Mouse (Mus musculus) neural tube, embryonic 15.5 days (tissue): ENCODE results near the gene Hacd3. TPM values are rescaled to one million over a fixed set of nuclear protein-coding genes. Genes with fewer than 3 reads are reported as not detected.
A peak's percentile ranks its signal among the peaks of the same experiment; 100 is the strongest.
"Not testable (repeated sequence)": the region's sequence is repeated elsewhere in the genome, so short reads cannot be mapped to it uniquely, and the experiment has no call there.

Experiments used
- ATAC-seq: fragments of 200-750 bp; cut with Nextera tagmentation; 2 replicates; pipeline ENCODE4 v1.8.0; 2017; ENCODE audit warnings: mild to moderate bottlenecking, moderate TSS enrichment, moderate library complexity; ENCODE audit not compliant: low FRiP score
- H3K27ac ChIP-seq: fragments of 300-500 bp; sonication (generic); replicated peaks from 2 replicates; pipeline ENCODE4 v1.5.1; 2015; ENCODE audit warnings: mild to moderate bottlenecking, inconsistent platforms
- H3K27me3 ChIP-seq: fragments of 300-500 bp; sonication (generic); replicated peaks from 2 replicates; pipeline ENCODE4 v1.6.1; 2015; ENCODE audit warnings: inconsistent platforms
- H3K36me3 ChIP-seq: fragments of 300-500 bp; sonication (generic); 2 replicates; pipeline ENCODE4 v1.6.1; 2015; ENCODE audit warnings: inconsistent platforms
- H3K4me1 ChIP-seq: fragments of 300-500 bp; sonication (generic); 2 replicates; pipeline ENCODE4 v1.6.1; 2015; ENCODE audit warnings: inconsistent platforms
- H3K4me2 ChIP-seq: fragments of 300-500 bp; sonication (generic); 2 replicates; pipeline ENCODE4 v1.6.1; 2015; ENCODE audit warnings: inconsistent platforms, mild to moderate bottlenecking, moderate library complexity
- H3K4me3 ChIP-seq: fragments of 300-500 bp; sonication (generic); replicated peaks from 2 replicates; pipeline ENCODE4 v1.5.1; 2015; ENCODE audit warnings: mild to moderate bottlenecking, inconsistent platforms
- H3K9ac ChIP-seq: fragments of 300-500 bp; sonication (generic); replicated peaks from 2 replicates; pipeline ENCODE4 v1.6.1; 2015; ENCODE audit warnings: mild to moderate bottlenecking, inconsistent platforms
- H3K9me3 ChIP-seq: fragments of 300-500 bp; sonication (generic); replicated peaks from 2 replicates; pipeline ENCODE4 v1.6.1; 2016; ENCODE audit warnings: inconsistent platforms
- WGBS: fragments of 180-500 bp; shearing (Covaris S2); methylation state at CpG from one replicate; pipeline ENCODE4 v1.1.7; 2015; ENCODE audit warnings: mixed read lengths; 5-methylcytosine and 5-hydroxymethylcytosine counted together
- polyA plus RNA-seq: library from polyadenylated mRNA; unstranded; fragments of >200 nt; fragmentation: Nextera tagmentation; extraction: Ambion mirVana; gene quantifications from 2 replicates; pipeline ENCODE4 v1.2.1, GENCODE M21; 2015

The Hacd3 gene
- polyA plus RNA-seq, 1 experiment from 2014 or later = 238 TPM

DNA sequence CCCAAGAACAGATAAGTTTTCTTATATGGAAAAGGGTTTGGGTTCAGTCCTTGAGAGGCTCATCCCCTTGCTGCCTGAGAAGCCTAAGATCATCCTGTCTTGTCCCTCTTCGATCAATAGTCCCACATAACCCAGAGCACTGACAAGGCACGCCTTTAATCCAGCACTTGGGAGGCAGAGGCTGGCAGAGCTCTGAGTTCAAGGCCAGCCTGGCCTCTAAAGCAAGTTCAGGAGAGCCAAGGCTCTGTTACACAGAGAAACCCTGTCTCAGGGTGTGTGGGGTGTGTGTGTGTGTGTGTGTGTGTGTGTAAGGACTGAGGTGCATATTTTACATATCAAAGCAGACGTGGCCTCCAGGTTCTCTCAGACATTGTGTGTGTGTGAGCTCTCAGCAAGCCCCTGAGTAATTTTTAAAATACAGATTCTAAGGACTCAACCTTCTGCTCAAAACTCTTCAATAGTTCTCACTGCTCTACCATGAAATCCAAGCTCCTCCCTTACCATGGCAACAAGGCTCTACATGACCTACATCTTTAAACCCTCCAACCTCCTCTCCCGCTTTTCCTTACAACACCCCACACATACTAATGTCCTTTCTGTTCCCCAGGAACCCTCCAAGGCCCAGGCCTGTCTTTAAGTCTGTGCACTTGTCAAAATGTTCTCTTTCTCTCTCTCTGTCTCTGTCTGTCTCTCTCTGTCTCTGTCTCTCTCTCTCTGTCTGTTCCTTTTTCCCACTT, 5.1 kb downstream of the Hacd3 start:
- H3K9me3 ChIP-seq = no peaks in the 10 kb centered on the region
- H3K4me3 ChIP-seq = no peak overlapping the region
- H3K36me3 ChIP-seq = no peaks in the 10 kb centered on the region
- H3K27ac ChIP-seq = peak overlapping the region; percentile 69
- 57% methylated on average over 4 of the region's 4 CpGs for WGBS
- H3K27me3 ChIP-seq = no peaks in the 10 kb centered on the region
- peak overlapping the region; percentile 15; the same call in 1 of the 2 replicates for H3K4me2 ChIP-seq
- H3K9ac ChIP-seq = peak overlapping the region; percentile 10; the same call in 1 of the 2 replicates
- peaks cover 57% of the 10 kb centered on the region for H3K4me1 ChIP-seq
- ATAC-seq = no peak

DNA sequence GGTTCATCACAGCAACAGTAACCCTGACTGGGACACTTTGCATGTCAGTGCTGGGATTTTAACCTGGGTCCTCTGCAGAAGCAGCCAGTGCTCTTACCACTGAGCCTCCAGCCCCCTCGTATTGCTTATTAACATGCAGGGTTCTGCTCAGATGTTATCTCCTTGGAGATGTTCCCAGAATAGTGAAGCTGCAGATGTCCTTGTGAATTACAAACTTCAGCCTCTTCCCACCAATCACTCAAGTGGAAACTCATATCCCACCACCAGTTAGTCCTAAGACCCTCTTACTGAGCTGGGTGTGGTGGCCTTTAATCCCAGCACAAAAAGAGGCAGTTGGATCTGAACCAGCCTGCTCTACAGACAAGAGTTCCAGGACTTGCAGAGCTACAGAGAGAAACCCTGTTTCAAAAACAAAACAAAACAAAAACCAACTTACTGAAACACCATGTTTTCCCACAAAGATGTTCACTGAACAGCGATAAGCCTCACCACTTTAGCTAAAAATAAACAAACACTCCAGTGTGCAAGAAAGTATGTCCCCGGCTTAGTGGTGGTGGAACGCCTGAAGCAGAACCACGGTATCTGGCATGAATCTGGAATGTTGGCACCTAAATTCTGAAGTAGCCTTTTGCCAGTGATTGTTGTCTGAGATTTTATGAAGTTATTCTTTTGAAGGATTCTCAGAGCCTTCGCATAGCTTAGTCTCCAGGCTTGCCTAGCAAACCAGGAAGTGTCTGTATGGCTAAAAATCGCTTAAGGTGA, 5.9 kb downstream of the Hacd3 start:
- H3K9me3 ChIP-seq = no peaks in the 10 kb centered on the region
- 77% methylated on average over 7 of the region's 7 CpGs for WGBS
- H3K27me3 ChIP-seq = no peaks in the 10 kb centered on the region
- no peaks in the 10 kb centered on the region for H3K36me3 ChIP-seq
- no peak overlapping the region; the same call in 1 of the 2 replicates for H3K9ac ChIP-seq
- no peak overlapping the region for H3K4me2 ChIP-seq
- H3K4me1 ChIP-seq = peaks cover 57% of the 10 kb centered on the region
- H3K27ac ChIP-seq = peak overlapping the region; percentile 69; the same call in 1 of the 2 replicates
- ATAC-seq = no peak
- no peak overlapping the region for H3K4me3 ChIP-seq

DNA sequence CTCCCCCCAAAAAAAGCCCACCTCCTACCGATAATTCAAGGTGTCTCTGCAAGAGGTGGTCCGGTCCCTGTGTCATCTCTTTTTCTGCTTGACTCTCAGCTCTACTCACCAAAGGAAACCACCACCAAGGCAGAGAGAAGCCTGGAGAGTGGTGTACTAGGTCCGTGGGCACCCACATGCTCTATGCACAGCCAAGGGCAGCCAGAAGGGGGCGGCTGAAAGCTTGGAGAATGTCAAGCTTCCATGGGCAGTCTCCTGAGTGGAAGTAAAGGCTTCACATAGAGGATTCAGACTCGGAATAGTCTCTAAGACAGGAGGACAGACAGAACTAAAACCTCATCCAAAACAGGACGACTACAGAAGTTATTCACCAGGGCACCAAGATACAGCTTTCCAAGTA, 10.2 kb downstream of the Hacd3 start:
- Histone ChIP-seq H3K27ac (no peak overlapping the region), H3K27me3 (no peaks in the 10 kb centered on the region), H3K4me2 (no peak overlapping the region), H3K9ac (no peak overlapping the region), H3K4me3 (no peak overlapping the region), H3K36me3 (peaks cover 19% of the 10 kb centered on the region), H3K4me1 (peaks cover 13% of the 10 kb centered on the region), H3K9me3 (no peaks in the 10 kb centered on the region)
- ATAC-seq = no peak
- WGBS = 61% methylated on average over 6 of the region's 6 CpGs

DNA sequence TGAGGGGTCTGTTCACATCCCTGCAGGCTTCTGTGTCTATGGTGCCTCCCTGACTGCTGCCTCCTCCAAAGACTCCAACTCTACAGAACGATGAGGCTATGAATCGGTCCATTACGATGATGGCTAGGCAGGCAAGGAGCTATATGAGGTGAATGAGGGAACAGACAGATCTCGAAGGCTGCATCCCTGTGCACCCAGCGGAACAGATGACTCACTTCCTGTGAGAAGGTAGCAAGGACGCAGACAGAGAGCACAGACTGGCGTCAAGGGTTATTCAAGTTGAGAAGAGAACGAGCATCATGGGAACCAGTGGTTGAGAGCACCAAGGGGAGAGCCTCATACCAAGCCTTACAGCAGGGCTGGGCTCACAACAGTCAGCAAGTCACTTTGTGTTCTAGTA, 10.9 kb downstream of the Hacd3 start:
- Histone ChIP-seq H3K9me3 (no peaks in the 10 kb centered on the region), H3K36me3 (peaks cover 25% of the 10 kb centered on the region), H3K4me1 (peaks cover 7% of the 10 kb centered on the region; the same call in 1 of the 2 replicates), H3K4me2 (no peak overlapping the region), H3K27ac (no peak overlapping the region), H3K27me3 (no peaks in the 10 kb centered on the region), H3K4me3 (no peak overlapping the region), H3K9ac (no peak overlapping the region)
- ATAC-seq = no peak
- 73% methylated on average over 8 of the region's 8 CpGs for WGBS

DNA sequence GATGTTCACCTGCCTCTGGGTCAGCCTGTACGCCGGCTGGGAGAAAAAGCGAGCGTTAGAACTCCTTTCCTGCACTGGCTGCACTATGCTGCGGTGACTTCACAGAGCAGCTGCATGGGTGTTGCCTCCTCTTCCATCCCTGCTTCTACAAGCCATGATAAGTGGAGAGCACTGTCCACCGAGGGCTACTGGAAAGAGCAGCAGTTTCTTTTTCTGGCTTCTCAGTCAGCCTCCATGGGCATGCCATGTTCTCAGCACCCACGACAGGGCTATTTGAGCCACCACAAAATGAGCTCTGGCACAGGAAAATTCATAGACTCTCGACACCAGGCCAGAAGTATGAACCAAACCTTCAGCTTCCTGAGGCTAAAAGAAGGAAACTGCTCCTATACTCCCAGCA, 15.8 kb downstream of the Hacd3 start:
- Histone ChIP-seq H3K27ac (no peak overlapping the region), H3K36me3 (peaks cover 60% of the 10 kb centered on the region), H3K4me2 (no peak overlapping the region), H3K9me3 (no peaks in the 10 kb centered on the region), H3K4me3 (no peak overlapping the region), H3K9ac (no peak overlapping the region), H3K27me3 (no peaks in the 10 kb centered on the region), H3K4me1 (no peaks in the 10 kb centered on the region)
- WGBS = 96% methylated on average over 8 of the region's 8 CpGs
- ATAC-seq = no peak

DNA sequence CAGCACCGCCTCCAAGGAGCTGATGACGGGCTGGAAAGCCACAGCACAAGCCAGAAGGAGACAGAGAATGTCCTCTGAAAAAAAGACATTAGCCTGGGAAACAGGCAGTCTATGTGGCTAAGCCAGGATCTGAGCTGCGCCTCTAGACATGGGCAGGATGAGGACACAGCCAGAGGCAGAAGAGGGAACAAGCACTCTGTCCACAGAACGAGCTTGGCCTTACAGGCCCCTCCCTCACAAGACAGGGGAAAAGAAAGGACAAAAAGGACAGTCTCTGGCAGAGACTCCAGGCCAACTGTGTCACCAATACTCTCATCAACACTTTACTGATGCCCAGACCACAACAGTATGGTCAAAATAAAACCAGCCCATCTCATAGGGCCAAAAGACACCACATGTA, 20.0 kb downstream of the Hacd3 start:
- ATAC-seq = no peak
- H3K36me3 ChIP-seq = peaks cover 74% of the 10 kb centered on the region
- no peak overlapping the region for H3K4me2 ChIP-seq
- H3K9me3 ChIP-seq = no peaks in the 10 kb centered on the region
- H3K4me1 ChIP-seq = no peaks in the 10 kb centered on the region
- H3K27me3 ChIP-seq = no peaks in the 10 kb centered on the region
- no peak overlapping the region for H3K27ac ChIP-seq
- WGBS = 60% methylated on average over 4 of the region's 4 CpGs
- H3K9ac ChIP-seq = no peak overlapping the region
- no peak overlapping the region for H3K4me3 ChIP-seq

DNA sequence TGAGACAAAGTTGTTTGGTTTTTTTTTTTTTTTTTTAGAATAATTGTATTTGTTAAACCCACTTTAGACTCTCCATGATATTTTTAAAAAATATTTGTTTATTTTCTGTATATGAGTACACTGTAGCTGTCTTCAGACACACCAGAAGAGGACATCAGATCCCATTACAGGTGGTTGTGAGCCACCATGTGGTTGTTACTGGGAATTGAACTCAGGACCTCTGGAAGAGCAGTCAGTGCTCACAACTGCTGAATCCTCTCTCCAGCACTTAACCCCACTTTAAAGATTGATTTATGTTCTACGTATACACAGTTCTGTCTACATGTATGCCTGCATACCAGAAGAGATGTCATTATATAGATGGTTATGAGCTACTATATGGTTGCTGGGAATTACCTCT, 26.0 kb downstream of the Hacd3 start:
- not testable (repeated sequence) for ATAC-seq, H3K27ac ChIP-seq, H3K4me2 ChIP-seq, H3K9me3 ChIP-seq, H3K27me3 ChIP-seq, H3K4me3 ChIP-seq, H3K4me1 ChIP-seq, H3K9ac ChIP-seq
- 89% methylated on average over 1 of the region's 1 CpGs for WGBS
- peaks cover 75% of the 10 kb centered on the region for H3K36me3 ChIP-seq

DNA sequence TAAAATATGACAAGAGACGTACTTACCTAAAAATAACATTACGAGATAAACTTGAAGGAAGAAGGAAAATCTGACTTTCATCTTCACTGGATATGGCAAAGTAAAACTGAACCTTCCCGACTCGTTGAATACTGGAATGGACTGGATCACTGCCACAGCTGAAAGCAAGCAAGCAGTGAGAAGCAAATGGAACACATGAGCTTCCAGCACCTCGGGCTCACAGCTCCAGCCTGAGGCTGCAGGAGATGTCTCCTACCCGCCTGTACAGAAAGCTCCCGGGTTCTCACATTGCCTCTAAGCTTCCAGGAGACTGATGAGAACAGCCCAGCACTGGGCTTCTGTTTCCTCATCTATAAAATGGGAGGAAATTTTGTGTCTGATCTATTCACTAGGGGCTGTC, 31.2 kb downstream of the Hacd3 start:
- Histone ChIP-seq H3K9me3 (no peaks in the 10 kb centered on the region), H3K4me3 (no peak overlapping the region), H3K27ac (no peak overlapping the region), H3K36me3 (peaks cover 84% of the 10 kb centered on the region), H3K27me3 (no peaks in the 10 kb centered on the region), H3K9ac (no peak overlapping the region), H3K4me2 (no peak overlapping the region), H3K4me1 (no peaks in the 10 kb centered on the region)
- ATAC-seq = no peak
- 90% methylated on average over 7 of the region's 7 CpGs for WGBS

DNA sequence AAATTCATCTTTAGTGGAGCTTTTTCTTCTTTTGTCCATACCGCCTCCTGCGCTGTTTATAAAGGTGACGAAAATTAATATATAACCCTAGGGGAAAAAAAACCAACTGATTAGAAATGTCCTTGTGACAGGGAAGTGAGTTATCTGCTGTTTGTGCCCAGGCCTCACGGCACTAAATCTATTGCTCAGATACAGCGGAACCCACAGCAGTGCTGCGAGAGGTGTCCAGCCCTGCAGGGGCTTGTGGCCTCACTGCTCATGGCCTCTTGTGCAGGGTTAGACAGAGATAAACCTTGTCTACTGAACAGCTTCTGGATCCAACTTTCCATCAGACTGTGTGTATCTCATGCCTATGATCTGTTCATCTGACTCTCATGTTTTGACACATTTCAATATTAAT, 33.0 kb downstream of the Hacd3 start:
- 93% methylated on average over 6 of the region's 6 CpGs for WGBS
- H3K27me3 ChIP-seq = no peaks in the 10 kb centered on the region
- H3K4me3 ChIP-seq = no peak overlapping the region
- H3K9me3 ChIP-seq = no peaks in the 10 kb centered on the region
- peaks cover 87% of the 10 kb centered on the region for H3K36me3 ChIP-seq
- H3K27ac ChIP-seq = no peak overlapping the region
- no peak overlapping the region for H3K4me2 ChIP-seq
- H3K9ac ChIP-seq = no peak overlapping the region
- ATAC-seq = no peak
- no peaks in the 10 kb centered on the region for H3K4me1 ChIP-seq

DNA sequence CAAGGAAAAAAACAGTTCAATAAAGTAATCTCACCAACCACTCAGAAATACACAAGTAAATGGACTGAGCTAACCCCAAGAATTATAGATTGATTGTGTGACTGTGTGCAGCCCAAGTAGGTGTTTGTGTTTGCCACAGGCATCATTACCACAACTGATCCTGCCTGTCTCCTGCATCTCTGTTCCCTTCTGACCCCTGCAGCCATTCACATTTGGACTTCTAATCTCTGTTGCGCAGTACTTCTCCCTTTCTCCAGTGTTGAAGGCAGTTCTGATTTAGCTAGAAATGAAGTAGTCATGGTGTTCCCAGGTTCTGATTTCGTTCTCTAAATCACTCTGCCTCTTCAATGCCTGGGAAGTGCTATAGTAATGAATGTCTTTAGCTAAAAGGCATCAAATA, 33.8 kb downstream of the Hacd3 start:
- Histone ChIP-seq H3K9ac (no peak overlapping the region), H3K4me1 (no peaks in the 10 kb centered on the region), H3K36me3 (peaks cover 88% of the 10 kb centered on the region), H3K4me2 (no peak overlapping the region), H3K27me3 (no peaks in the 10 kb centered on the region), H3K9me3 (no peaks in the 10 kb centered on the region), H3K27ac (no peak overlapping the region), H3K4me3 (no peak overlapping the region)
- WGBS = 97% methylated on average over 2 of the region's 2 CpGs
- ATAC-seq = no peak

DNA sequence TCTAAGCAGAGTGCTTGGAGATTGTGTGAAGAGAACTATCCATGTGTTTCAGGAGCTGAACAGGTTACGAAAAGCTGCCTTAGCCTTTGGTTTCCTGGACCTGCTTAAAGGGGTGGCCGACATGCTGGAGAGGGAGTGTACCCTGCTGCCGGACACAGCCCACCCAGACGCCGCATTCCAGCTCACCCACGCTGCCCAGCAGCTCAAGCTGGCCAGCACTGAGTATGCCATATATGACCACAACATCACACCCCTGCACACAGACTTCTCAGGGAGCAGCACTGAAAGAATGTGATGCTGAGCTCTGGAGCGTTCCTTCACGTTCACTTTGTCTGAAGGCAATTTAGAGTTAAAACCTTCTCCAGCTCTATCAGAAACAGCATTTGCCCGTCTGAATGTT, 35.7 kb downstream of the Hacd3 start:
- Histone ChIP-seq H3K27me3 (no peaks in the 10 kb centered on the region), H3K9me3 (no peaks in the 10 kb centered on the region), H3K4me2 (no peak overlapping the region), H3K36me3 (peaks cover 91% of the 10 kb centered on the region), H3K9ac (no peak overlapping the region), H3K4me1 (no peaks in the 10 kb centered on the region), H3K27ac (no peak overlapping the region), H3K4me3 (no peak overlapping the region)
- ATAC-seq = no peak
- 93% methylated on average over 9 of the region's 9 CpGs for WGBS
